ENCODE assay signal across 8 mouse cellular contexts in the genomic region with DNA sequence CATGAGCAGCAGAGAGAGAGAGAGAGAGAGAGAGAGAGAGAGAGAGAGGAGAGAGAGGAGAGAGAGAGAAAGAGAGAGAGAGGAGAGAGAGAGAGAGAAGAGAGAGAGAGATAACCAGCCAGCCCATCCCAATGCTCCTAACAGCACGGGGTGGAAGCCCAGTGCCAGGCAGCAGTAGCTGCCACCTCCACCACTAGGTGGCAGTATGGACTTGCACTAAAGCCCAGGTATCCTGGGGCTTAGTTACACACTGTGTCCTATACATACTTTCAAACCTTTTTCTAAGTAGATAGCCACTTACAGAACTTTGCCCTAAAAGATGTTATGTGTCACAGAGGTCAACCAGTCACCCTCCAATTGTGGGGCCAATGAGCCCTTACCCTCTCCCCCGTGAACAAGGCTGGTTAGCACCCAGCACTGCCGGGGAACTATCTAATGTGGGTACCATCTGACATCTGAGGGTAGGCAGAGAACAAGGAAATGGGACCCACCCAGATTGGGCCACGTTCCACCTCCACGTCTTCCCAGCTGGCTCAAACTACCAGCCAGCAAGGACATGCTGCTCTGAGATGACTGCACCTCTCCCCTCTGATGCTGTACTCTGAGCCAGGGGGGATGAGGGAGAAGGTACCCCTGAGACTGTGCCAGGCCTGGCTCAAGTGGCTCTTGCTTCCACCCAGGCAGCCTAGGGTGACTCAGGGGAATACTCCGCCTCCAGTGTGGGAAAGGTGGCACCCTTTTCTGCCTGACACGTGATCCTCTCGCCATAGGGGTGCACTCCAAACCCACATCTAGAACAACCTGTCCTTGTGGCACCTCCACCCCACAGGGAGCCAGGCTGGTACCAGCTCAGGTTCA. TPM values are rescaled to one million over a fixed set of nuclear protein-coding genes. Genes with fewer than 3 reads are reported as not detected.
DNase-seq lines count a peak whose midpoint lies in the region; ATAC-seq lines count a peak whose summit lies in the region.

No protein-coding gene starts in this region.

- DNase-seq in heart, adult 11 months: peak; percentile 98
- DNase-seq in heart, postnatal 25 days (ENCODE audit: low spot score): no peak
- peak; percentile 56 to 83 for DNase-seq in cerebellum, postnatal 4 days (ENCODE audit: low spot score in 2 of 2)
- DNase-seq in gastrocnemius, postnatal 10 days: peak; percentile 82
- peak; percentile 72 to 75 for DNase-seq in left cerebral cortex, postnatal 36 days (ENCODE audit: low spot score in 2 of 2)
- peak; percentile 94 for DNase-seq in midbrain, embryonic 11.5 days (ENCODE audit: low spot score, missing footprints)
- peak; percentile 75 for DNase-seq in spleen, adult 12 weeks (ENCODE audit: low spot score)

- ATAC-seq in intestine, embryonic 15.5 days: peak; percentile 89
- peak; percentile 61; the same call in 1 of the 2 replicates for ATAC-seq in midbrain, embryonic 11.5 days (ENCODE audit: low FRiP score)

- H3K9ac ChIP-seq in intestine, embryonic 15.5 days: no peak overlapping the region
- H3K9ac ChIP-seq in midbrain, embryonic 11.5 days (ENCODE audit: low read length): no peak overlapping the region

- no peak overlapping the region for H3K4me2 ChIP-seq in intestine, embryonic 15.5 days (replicated peaks)
- no peak overlapping the region for H3K4me2 ChIP-seq in midbrain, embryonic 11.5 days

- H3K9me3 ChIP-seq in intestine, embryonic 15.5 days: no peaks in the 10 kb centered on the region
- H3K9me3 ChIP-seq in midbrain, embryonic 11.5 days (ENCODE audit: control insufficient read depth, low read length): no peaks in the 10 kb centered on the region

- 64% methylated on average over 8 of the region's 8 CpGs for WGBS in intestine, embryonic 15.5 days
- WGBS in midbrain, embryonic 11.5 days: 67% methylated on average over 8 of the region's 8 CpGs

- peaks cover 9% of the 10 kb centered on the region; the same call in 1 of the 2 replicates for H3K4me1 ChIP-seq in intestine, embryonic 15.5 days (replicated peaks)
- peaks cover 18% of the 10 kb centered on the region for H3K4me1 ChIP-seq in midbrain, embryonic 11.5 days (ENCODE audit: control insufficient read depth, insufficient read depth, low read length)

- H3K27me3 ChIP-seq in intestine, embryonic 15.5 days (replicated peaks): no peaks in the 10 kb centered on the region
- H3K27me3 ChIP-seq in midbrain, embryonic 11.5 days (ENCODE audit: control insufficient read depth, insufficient read depth, low read length): no peaks in the 10 kb centered on the region

- intact Hi-C loops in heart, postnatal 25 days (cut with DNase I): loop anchor here (1.0 to 5.0 kb wide), 4 partner anchors 53 to 187 kb away; no protein-coding TSS in a partner anchor
- intact Hi-C loops in left cerebral cortex, postnatal 36 days (cut with DNase I): loop anchor here (2.0 kb wide), 2 partner anchors 53 to 187 kb away; no protein-coding TSS in a partner anchor

- H3K36me3 ChIP-seq in intestine, embryonic 15.5 days: peaks cover 26% of the 10 kb centered on the region; the same call in 1 of the 2 replicates
- peaks cover 1% of the 10 kb centered on the region for H3K36me3 ChIP-seq in midbrain, embryonic 11.5 days (ENCODE audit: control insufficient read depth, insufficient read depth, low read length)

- no peak overlapping the region for H3K27ac ChIP-seq in intestine, embryonic 15.5 days
- H3K27ac ChIP-seq in midbrain, embryonic 11.5 days (ENCODE audit: low read depth, low read length): no peak overlapping the region

- H3K4me3 ChIP-seq in intestine, embryonic 15.5 days (replicated peaks): no peak overlapping the region
- H3K4me3 ChIP-seq in midbrain, embryonic 11.5 days (ENCODE audit: low read depth, low read length): no peak overlapping the region

RNA-seq across cellular contexts. Expression of gene Fbxl18, which starts 15.7 kb away (rescaled TPM):
- 1 to 10 TPM; 5.4 to 6.0 TPM for total RNA-seq in heart, postnatal 25 days (2021)
- total RNA-seq in gastrocnemius, postnatal 10 days (2021): 1 to 10 TPM; 7.1 to 8.4 TPM
- 11.1 and 11.4 TPM in 2 replicates for polyA plus RNA-seq in intestine, embryonic 15.5 days (2015; fragmentation: Nextera tagmentation; extraction: Ambion mirVana)
- total RNA-seq in left cerebral cortex, postnatal 36 days (2021): 10 to 100 TPM; 30.4 to 34.1 TPM
- polyA plus RNA-seq in midbrain, embryonic 11.5 days (2014; fragmentation: Nextera tagmentation; extraction: Ambion mirVana): 10.5 and 11.8 TPM in 2 replicates

RNA-seq across cellular contexts. Expression of gene Actb, which starts 27.0 kb away (rescaled TPM):
- total RNA-seq in heart, postnatal 25 days (2021): 100 to 1,000 TPM; 898 to 947 TPM
- 1,000 to 10,000 TPM; 1,451 to 1,869 TPM for total RNA-seq in gastrocnemius, postnatal 10 days (2021)
- polyA plus RNA-seq in intestine, embryonic 15.5 days (2015; fragmentation: Nextera tagmentation; extraction: Ambion mirVana): 14,579 and 17,104 TPM in 2 replicates
- total RNA-seq in left cerebral cortex, postnatal 36 days (2021): 1,000 to 10,000 TPM; 2,229 to 2,541 TPM
- 14,142 and 15,094 TPM in 2 replicates for polyA plus RNA-seq in midbrain, embryonic 11.5 days (2014; fragmentation: Nextera tagmentation; extraction: Ambion mirVana)
